Mouse (Mus musculus) adrenal gland, adult 2 months (tissue): ENCODE data around the gene Slc26a5. TPM values are rescaled to one million over a fixed set of nuclear protein-coding genes. Genes with fewer than 3 reads are reported as not detected.

Source experiments
- DNase-seq: peaks from one replicate; pipeline ENCODE4 v3.0.0; 2021
- polyA plus RNA-seq: library from polyadenylated mRNA; depleted of rRNA; stranded (reverse); fragments of >200 nt; gene quantifications from 2 replicates; pipeline ENCODE4 v1.2.3, GENCODE M21; 2012; rRNA removed
- total RNA-seq, 2 experiments: library from RNA; stranded (reverse); gene quantifications; 2 replicates each; pipeline ENCODE4 v1.2.3; 2021

Gene Slc26a5
- total and polyA plus RNA-seq, 3 experiments: 0.14 TPM; not detected in 2

GRCm38 (mm10) chr5:21810924-21811323, 54.5 kb downstream of the Slc26a5 start:
- no peak for DNase-seq

- no peak for DNase-seq
Observed at GRCm38 (mm10) chr5:21804837-21805236, 60.6 kb downstream of the Slc26a5 start.

GRCm38 (mm10) chr5:21803691-21804188, 61.7 kb downstream of the Slc26a5 start:
- DNase-seq: no peak

- DNase-seq: no peak
Observed at GRCm38 (mm10) chr5:21802907-21803306, 62.5 kb downstream of the Slc26a5 start.

DNA sequence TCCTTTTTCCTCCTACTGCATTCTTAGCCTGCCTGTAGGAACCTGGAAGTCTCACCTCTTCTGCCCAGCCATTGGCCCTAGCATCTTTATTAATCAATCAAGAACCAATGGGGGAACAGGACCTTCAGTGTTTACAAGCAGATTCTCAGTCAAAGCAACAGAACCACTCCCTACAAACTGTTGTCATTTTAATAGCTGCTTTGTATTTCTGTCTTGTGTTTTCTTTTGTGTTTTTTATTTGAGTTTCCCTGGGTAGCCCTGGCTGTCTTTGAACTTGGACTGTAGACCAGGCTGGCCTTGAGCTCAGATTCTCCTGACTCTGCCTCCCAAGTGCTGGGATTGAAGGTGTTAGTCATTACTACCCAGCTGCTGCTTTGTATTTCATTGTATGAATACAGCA, 73.2 kb downstream of the Slc26a5 start:
- no peak for DNase-seq

- no peak for DNase-seq
Observed at GRCm38 (mm10) chr5:21789061-21789460, 76.3 kb downstream of the Slc26a5 start.

GRCm38 (mm10) chr5:21787186-21788105, 78.0 kb downstream of the Slc26a5 start:
- DNase-seq: no peak

DNA sequence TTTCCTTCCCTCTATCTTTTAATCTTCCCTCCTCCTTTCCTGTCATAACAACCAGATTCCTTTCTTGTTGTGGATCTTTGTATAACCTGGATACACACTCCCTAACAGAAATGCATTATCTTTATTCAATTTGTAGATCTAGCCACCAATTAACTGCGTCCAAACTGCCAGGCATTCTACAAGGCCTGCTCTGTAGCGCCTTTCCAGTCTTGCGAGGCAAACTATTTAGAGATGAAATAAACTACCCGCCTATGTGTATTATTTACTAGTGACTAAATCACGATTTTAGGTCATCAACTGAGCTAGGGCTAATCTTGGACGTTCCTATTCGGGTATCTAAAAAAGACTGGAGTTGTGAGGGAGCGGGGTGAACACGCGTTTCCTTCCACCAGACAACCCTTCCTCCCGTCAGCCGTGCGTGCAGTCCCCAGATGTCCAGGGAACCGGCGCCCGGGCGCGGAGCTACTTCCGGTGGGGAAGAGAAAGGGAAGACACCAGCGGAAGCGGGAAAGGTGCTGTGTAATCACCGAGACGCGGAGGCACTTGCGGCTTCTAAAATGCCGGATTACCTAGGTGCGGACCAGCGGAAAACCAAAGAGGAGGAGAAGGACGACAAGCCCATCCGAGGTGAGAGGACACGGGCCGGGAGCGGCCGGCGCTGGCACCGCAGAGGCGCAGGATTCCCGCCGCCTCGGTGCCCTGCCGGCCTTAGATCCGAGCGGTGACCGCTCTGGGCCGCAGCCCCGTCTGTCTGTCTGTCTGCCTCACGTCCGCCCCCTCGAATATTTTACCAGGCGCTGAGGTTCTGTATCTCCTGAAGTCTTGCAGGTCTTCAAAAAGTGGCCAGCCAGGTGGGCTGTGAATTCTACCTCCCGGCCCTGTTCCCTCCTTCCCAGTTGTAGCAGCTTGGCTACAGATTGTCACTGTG, 78.9 kb downstream of the Slc26a5 start:
- DNase-seq: peak; percentile 94

DNA sequence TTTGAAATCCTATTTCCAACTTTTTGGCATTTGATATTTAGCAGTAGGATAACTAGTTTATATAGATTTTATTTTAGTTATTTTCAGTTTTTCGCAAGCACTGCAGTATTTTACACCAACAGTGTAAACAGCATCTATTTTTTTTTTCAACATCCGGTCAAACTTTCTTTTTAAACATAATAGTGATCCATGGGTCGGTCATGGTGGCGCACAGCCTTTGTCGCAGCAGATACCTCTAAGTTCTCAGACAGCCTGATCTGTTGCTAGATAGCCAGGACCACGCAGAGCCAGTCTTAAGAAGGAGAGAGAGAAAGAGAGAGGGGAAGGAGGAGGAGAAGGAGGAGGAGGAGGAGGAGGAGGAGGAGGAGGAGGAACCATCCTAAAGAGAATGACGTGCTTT, 79.6 kb downstream of the Slc26a5 start:
- DNase-seq: no peak

DNA sequence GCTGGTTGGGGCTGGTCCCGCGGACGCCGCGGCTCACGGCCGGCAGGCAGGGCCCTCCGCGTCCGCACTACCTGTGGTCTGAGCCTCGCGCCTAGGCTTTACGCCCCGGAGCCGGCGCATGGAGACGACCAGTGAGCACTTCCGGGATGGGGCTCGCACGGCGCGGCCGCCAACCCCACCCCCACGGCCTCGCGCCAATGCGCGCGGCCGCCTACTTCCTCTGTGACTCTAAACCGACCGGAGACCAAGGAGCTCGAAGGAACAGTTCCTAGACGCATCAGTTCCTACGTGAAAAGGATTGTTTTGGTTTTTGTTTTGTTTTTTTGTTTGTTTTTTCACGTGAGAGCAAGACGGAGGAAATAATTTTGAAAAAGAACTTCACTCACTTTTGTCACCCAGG, 80.4 kb downstream of the Slc26a5 start, which contains the start of the genes Dnajc2 and Psmc2:
TSS of gene Dnajc2 (minus strand) at position 199 of the 400 bp plus-strand sequence.
TSS of gene Psmc2 (plus strand) at position 231 of the 400 bp plus-strand sequence.
- peak; percentile 93 for DNase-seq

GRCm38 (mm10) chr5:21784161-21785052, 81.0 kb downstream of the Slc26a5 start:
- peak; percentile 42 for DNase-seq

DNA sequence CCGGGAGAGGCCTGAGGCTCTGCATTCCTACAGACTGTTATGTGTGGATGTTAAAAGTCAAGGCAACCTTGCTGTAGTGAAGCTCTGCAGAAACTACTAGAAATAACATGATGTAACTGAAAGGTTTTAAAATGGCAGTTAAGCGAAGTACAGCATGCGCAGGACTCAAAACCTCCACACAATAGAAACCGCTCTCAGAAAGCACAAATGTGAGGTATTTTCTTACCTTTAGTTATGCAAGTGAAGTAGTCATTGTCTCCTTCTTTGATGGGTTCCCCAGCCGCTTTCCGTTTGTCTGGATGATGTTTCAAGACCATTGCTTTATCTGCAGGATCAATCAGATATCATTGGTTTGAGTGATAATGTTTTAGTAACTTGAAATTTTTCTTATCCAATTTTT, 88.9 kb downstream of the Slc26a5 start:
- DNase-seq: no peak

DNA sequence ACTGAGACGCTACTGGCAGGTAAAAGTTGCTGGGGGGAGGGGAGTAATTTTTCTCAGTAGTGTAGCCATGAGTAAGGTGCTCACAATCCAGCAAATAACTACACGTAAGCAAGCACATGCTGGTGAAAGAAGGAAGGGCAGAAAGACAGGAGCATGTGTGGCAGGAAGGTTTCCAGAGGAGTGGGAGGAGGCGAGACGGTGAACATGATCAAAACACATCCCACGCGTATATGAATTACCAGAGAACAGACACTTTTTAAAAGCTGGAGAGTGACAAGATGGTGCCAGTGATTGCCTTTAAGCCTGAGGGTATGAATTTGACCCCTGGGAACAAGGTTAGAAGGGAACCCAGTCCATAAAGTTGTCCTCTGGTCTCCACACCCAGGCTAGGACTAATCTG, 95.6 kb downstream of the Slc26a5 start:
- no peak for DNase-seq

GRCm38 (mm10) chr5:21768506-21768905, 96.9 kb downstream of the Slc26a5 start:
- DNase-seq: no peak

Other genes with a start within 250 kb of the Slc26a5 start
- gene Fbxl13, start 220.0 kb downstream of the Slc26a5 start, total RNA-seq: under 1 TPM in 1 of 2 experiments, not detected in 1; 0.20 TPM
- 0.03 and 0.06 TPM in 2 replicates for gene Fbxl13, start 220.0 kb downstream of the Slc26a5 start, polyA plus RNA-seq
- 10 to 100 TPM; 17.9 to 18.0 TPM for gene Armc10, start 219.8 kb downstream of the Slc26a5 start, total RNA-seq
- 355 and 410 TPM in 2 replicates for gene Armc10, start 219.8 kb downstream of the Slc26a5 start, polyA plus RNA-seq
- 10 to 100 TPM; 21.2 to 54.5 TPM for gene Napepld, start 164.2 kb downstream of the Slc26a5 start, total RNA-seq
- gene Napepld, start 164.2 kb downstream of the Slc26a5 start, polyA plus RNA-seq: 13.2 and 21.6 TPM in 2 replicates
- 100 to 1,000 TPM; 273 to 311 TPM for gene Pmpcb, start 128.5 kb downstream of the Slc26a5 start, total RNA-seq
- gene Pmpcb, start 128.5 kb downstream of the Slc26a5 start, polyA plus RNA-seq: 27.1 and 35.1 TPM in 2 replicates
- gene Dnajc2, start 80.4 kb downstream of the Slc26a5 start, total RNA-seq: 10 to 100 TPM; 27.6 to 33.5 TPM
- 36.7 and 42.7 TPM in 2 replicates for gene Dnajc2, start 80.4 kb downstream of the Slc26a5 start, polyA plus RNA-seq
- 100 to 1,000 TPM; 136 to 146 TPM for gene Psmc2, start 80.3 kb downstream of the Slc26a5 start, total RNA-seq
- gene Psmc2, start 80.3 kb downstream of the Slc26a5 start, polyA plus RNA-seq: 7.7 and 8.2 TPM in 2 replicates